Mouse (Mus musculus) adipocyte (in vitro differentiated cells): ENCODE measurements around the gene Mmp9.

Source experiments
- DNase-seq: peaks from one replicate; pipeline ENCODE4 v3.0.0-alpha.2; 2016; ENCODE audit warnings: low spot score

The Mmp9 gene

DNA sequence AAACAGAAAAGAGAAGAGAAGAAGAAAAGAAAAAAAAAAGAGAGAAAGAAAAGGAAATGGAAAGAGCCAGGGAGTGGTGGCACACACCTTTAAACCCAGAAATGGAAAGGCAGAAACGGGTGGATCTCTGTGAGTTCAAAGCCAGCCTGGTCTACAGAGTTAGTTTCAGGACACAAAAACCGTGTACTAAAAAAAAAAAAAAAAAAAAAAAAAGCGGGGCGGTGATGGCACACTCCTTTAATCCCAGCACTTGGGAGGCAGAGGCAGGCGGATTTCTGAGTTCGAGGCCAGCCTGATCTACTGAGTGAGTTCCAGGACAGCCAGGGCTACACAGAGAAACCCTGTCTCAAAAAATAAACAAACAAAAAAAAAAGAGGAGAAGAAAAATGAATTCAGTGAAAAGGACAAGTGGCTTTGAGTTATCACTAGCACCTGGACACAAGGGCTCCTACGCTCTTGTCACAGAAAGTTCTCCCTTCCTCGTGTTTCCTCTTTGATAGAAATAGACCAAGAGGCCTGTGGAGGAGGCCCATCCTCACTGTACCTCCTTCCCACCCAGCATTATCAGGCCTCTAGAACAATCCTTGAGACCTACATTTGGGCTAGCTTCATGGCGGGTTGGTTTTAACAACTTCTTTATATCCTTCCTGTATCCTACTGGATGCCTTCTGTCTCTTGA lies 27.7 kb upstream of the Mmp9 start:
- no peak for DNase-seq

DNA sequence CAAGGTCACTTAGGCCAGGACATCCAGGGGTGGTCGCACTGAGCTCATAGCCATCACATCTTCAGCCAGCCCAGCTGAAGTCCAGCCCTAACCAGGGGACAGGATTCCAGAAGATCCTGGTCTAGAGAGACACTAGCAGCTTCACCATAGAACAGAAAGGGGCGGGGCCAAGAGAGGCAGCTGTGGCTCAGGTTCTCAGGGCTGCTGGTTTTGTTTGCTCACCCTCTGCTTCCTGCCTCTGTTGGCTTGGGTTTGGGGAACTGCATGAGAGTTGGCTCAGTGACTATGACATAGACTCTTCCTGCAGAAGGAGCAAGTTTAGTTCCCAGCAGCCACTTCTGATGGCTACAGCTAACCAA lies 27.2 kb upstream of the Mmp9 start:
- DNase-seq = peak; percentile 50

DNA sequence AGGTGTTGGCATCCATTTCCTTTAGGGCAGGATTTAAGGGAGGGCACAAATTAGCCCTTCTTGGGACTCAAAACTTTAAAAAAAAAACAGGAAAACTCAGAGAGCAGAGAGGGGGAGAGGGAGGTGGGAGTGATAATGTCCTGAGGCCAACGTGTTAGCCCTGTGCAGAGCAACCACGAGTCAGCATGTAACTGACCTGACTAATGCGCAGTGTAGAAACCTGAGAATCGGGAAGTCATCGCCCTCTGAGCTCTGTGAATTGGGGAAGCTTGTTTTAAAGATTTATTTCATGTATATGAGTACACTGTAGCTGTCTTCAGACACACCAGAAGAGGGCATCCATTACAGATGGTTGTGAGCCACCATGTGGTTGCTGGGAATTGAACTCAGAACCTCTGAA lies 23.8 kb upstream of the Mmp9 start:
- no peak for DNase-seq

DNA sequence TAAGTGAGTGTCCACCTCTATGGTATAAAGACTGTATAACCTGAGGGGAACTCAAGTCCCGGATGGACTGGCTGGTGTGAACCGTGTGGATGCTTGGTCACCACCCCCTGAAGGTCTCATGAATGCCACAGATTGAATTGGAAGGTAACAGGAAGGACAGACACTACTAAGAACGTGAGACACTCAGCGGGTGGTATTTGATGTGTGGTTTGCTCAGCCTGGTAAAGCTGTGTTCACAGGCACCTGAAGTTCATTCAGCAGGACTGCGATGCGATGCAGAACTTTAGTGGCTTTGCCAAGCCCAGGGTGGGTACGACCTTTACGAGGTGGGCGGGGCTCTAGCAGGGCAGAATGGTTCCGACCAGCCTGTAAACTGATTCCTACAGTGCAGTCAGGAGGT lies 23.2 kb upstream of the Mmp9 start:
- no peak for DNase-seq

DNA sequence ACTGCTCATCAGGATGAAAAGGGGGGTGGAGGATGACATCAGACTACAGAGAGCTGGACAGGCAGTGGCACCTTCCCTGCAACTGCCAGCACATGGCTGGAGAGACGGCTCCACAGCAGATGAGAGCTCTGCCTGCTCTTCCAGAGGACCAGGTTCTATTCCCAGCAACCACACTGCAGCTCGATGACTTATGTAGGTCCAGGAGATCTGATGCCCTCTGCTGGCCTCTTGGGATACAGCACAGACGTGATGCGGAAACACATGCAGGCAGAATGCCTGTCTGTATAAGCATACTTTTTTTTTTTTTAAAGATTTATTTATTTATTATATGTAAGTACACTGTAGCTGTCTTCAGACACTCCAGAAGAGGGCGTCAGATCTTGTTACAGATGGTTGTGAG lies 22.3 kb upstream of the Mmp9 start:
- no peak for DNase-seq

GRCm38 (mm10) chr2:164921984-164922383 lies 18.6 kb upstream of the Mmp9 start:
- no peak for DNase-seq

DNA sequence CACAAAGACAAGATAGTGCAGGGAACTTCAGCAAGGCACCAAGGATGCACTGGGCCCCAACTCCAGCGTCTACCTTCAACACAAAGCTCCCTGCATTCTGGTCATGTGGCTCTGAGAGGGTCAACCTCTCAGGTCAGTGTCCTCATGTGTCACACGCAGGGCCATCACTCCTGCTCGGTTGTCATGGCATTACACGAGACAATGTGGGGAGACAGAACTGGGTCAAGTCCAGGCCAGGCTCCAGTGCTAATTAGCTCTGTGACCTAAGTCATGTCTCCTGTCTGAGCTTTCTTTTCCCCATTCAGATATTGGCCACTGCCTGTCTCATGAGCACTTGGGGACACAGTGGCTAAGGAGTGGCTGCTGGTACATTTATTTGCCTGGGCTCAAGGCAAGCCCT lies 17.3 kb upstream of the Mmp9 start:
- no peak for DNase-seq

GRCm38 (mm10) chr2:164924100-164924857 lies 16.3 kb upstream of the Mmp9 start:
- DNase-seq = peak; percentile 92

- DNase-seq = peak; percentile 26
These were observed 9.6 kb upstream of the Mmp9 start for GRCm38 (mm10) chr2:164930706-164931581.

DNA sequence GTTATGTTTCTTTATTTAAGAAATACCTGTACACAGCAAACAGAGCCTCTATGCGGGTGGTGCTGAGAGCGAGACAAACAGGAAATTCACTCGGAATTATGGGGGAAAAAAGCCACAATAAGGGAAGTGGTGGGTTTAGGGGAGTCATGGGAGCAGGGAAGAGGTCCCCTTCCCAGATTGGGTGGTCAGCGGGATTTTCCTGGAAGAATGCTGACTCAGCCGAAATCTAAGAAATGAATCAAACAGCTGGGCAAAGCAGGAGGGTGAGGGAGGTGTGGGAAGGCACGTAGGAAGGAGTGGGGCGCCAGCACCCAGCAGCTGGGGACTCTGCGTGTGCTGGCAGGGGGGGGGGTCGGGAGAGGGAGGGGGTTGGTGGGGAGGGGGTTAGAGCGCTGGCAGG lies 7.0 kb upstream of the Mmp9 start:
- DNase-seq = no peak

GRCm38 (mm10) chr2:164935991-164936390 lies 4.6 kb upstream of the Mmp9 start:
- DNase-seq = no peak

DNA sequence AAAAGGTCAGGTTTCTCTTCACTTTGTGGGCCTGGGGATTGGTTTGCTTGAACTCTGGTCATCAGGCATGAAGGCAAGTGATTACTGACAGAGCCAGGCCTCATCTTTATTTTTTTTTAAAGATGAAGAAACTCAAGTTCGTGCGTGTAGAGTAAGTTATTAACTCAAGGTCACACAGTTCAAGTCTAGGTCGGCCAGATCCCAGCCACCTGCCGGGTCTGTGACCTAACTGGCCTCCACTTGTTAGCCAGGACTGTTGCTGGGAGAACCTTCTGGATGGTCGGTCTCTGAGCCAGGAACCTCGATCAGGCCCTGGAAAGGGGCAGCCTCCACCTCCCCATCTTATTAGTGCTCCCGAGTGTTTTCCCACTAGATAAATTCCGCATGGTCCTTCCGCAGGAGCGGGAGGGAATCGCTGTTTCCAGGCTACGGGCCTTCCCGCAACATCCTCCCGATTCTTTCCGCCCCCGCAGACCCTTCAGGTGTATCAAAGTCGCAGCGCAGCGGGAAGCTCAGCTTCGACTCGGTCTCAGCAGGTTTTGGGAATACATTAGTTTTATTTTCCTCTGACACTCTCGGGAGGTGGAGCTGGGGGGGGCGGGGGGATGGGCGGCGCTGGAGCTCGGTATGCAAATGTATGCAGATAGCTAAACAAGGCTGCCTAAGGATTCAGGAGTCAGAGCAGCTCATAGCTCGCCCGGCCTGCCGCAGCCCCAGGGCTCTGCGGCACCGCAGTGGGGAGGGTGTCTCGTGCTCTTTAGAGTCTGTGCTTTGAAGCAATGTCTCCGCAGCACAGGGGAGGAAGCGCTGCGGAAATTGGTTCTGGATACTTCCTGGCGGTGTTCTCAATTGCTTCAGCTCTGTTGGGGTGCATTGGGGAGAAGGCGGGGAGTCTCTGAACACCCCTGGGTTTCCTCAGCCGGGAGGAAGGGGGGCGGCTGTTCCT lies 2.2 kb upstream of the Mmp9 start:
- DNase-seq = no peak

DNA sequence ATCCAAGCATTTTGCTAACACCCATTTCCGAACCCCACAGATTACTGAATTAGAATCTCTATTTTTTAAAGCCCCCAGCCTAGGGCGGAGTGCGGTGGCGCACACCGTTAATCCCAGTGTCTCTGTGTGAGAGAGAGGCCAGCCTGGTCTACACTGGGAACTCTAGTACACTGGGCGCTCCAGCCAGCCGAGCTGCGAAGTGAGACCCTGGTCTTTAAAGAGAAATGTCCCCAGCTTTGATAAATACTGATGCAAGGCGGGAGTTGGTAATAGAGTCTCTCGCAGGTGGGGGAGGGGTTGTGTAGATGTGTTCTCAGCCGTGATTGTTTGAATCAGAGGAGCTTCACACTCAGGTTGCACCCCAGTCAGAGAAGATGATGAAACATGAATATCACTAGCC lies 1.5 kb upstream of the Mmp9 start:
- no peak for DNase-seq

DNA sequence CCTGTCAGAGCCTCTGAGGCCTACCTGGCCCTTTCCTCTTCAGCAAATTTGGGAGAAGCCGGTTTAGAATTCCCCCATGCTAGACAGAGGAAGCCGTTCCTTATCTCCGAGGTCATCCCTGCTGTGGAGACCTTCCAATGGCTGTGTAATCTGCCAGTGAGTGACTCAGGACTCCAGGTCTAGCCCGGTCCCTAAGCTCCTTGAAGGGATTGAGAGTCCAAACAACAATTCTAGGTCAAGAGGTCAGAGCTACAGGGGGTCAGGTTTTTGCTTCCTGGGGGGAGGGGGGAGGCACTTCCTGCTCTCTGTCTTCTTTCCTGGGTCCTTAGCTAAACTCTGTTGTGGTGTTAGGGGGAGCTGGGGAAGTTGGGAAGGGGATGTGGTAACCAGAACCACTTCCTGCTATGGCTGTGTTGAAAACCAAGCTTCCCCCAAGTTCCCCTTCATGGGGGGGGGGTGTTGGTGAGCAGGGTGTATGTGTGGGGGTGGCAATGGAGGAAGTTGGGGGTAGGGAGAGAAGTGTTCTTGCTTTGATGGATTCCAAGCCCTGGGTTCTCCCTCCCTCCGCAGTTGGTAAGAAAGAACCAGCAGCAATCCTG lies 2.2 kb downstream of the Mmp9 start:
- no peak for DNase-seq

DNA sequence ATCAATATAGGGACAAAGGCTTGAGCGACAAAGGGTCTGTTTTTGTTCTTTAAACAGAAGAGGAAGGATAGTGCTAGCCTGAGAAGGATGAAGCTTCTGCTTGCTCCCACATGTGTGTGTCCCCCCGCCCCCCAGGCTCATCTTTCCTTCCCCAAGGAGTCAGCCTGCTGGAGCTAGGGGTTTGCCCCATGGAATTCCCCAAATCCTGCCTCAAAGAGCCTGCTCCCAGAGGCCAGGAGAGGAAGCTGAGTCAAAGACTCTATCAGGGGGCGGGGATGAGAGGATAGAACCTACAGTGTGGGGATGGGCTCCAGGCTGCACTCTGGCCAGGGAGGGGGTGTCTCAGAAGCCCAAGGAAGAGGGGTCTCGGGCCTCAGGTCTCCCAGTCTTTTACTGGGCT lies 6.9 kb downstream of the Mmp9 start:
- no peak for DNase-seq

DNA sequence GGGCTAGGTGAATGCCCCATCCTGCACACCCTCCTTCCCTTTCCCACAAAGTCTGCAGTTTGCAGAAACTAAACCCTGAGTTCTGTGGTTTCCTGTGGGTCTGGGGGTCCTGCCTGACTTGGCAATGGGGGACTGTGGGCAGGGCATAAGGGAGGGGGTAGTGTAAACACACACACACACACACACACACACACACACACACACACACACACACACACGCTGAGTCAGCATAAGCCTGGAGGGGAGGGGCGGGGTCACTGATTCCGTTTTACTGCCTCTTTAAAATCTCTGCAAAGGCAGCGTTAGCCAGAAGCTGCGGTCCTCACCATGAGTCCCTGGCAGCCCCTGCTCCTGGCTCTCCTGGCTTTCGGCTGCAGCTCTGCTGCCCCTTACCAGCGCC lies 7.3 kb downstream of the Mmp9 start:
- no peak for DNase-seq

- DNase-seq = no peak
These were observed 8.4 kb downstream of the Mmp9 start for GRCm38 (mm10) chr2:164948962-164949361.

GRCm38 (mm10) chr2:164950501-164950900 lies 9.9 kb downstream of the Mmp9 start:
- DNase-seq = no peak

- DNase-seq = no peak
These were observed 11.2 kb downstream of the Mmp9 start for GRCm38 (mm10) chr2:164951745-164952144.

DNA sequence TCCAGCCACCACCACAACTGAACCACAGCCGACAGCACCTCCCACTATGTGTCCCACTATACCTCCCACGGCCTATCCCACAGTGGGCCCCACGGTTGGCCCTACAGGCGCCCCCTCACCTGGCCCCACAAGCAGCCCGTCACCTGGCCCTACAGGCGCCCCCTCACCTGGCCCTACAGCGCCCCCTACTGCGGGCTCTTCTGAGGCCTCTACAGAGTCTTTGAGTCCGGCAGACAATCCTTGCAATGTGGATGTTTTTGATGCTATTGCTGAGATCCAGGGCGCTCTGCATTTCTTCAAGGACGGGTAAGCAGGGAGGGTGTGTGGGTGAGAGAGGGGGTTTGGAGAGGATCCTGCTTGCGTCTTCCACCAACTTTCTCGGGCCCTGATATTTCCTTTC lies 11.9 kb downstream of the Mmp9 start:
- DNase-seq = no peak

GRCm38 (mm10) chr2:164953224-164953623 lies 12.6 kb downstream of the Mmp9 start:
- no peak for DNase-seq
